Mouse (Mus musculus): ENCODE measurements around the gene Pla2g2e. TPM values are rescaled to one million over a fixed set of nuclear protein-coding genes. Genes with fewer than 3 reads are reported as not detected.
"Not testable (repeated sequence)": the region's sequence is repeated elsewhere in the genome, so short reads cannot be mapped to it uniquely, and the experiment has no call there.

The Pla2g2e gene
- total RNA-seq (2014; fragmentation: Nextera tagmentation) (not detected in 2 replicates), total RNA-seq (2017) (not detected in 2 replicates)

- ATAC-seq (replicated peaks; ENCODE audit: poor library complexity, severe bottlenecking): no peak
Observed at GRCm38 (mm10) chr4:138877731-138878130, at the start of gene Pla2g2e. TSS of gene Pla2g2e (plus strand) at chr4:138877942.

DNA sequence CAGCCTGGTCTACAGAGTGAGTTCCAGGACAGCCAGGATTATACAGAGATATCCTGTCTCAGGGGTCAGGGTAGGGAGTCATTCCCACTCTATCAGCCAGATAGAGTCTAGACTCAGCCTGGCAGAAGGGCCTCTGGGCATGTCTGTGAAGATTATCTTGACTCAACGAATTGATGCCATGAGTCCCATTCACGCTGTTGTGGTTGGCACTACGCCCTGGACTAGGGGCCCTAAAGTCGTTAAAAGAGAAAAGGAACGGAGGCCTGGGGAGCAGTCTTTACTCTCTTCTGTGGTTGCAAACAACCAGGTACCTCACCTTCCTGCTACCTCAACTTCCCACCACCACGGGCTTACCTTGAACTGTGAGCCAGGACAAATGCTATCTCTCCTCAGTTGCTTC lies 37.9 kb upstream of the Pla2g2e start:
- no peak for ATAC-seq (replicated peaks; ENCODE audit: poor library complexity, severe bottlenecking)

DNA sequence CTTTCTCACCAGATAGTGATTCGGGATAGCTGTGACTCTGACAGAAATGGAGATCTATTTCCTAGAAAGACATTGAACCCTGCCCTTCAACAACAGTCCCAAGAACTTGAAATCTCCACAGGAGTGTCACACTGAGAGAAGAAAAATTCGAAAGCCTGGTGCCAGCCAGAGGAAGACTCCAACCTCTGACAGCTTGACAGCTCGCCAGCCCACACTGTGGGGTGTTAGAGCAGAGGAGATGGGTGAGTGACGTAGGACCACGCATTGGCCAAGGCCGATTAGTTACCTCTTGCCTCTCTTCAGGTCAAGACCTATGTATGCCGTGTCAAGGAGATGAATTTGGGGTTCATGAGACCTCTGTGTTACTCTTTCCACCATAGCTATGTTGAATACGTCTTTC lies 37.0 kb upstream of the Pla2g2e start:
- ATAC-seq (replicated peaks; ENCODE audit: poor library complexity, severe bottlenecking): no peak

- ATAC-seq (replicated peaks; ENCODE audit: poor library complexity, severe bottlenecking): no peak
Observed at GRCm38 (mm10) chr4:138841386-138841785, 36.4 kb upstream of the Pla2g2e start.

DNA sequence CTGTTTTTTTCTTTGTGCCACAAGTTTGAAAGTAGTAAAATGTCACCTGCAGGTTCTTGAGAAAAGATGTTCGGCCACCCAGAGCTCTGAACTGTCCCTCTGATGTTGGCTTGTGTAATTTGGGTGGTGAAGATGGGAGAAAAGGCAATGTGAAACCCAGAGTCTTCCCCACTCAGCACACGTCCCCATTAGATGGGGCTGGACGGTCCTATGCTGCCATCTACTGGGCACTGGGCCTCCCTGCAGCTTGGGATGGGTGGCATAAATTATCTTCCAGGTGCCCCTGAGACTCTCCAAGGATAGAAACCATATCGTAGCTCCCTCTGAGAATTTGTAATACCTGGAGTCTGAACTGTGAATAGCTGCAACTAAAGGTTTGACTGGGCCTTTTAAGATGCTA lies 26.3 kb upstream of the Pla2g2e start:
- ATAC-seq (replicated peaks; ENCODE audit: poor library complexity, severe bottlenecking): peak; percentile 96

DNA sequence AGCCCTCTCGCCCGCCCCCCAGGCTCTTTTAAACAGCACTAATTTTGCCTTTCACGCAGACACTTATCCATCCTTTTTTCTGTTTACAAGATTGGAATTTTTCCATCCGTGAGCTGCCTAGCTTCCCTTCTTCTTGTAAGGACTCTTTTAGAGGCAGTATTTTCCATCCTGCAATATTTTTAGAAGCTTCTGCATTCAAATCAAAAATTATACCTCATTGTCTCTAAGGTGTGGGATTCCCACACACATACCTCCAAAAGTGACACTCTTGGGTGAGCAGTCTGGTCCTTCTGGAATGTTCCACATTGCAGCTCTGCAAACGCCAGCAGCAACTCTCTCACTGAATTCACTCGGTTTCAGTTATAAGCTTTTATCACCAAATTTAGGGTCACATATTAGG lies 24.8 kb upstream of the Pla2g2e start:
- ATAC-seq (replicated peaks; ENCODE audit: poor library complexity, severe bottlenecking): no peak

- no peak for ATAC-seq (replicated peaks; ENCODE audit: poor library complexity, severe bottlenecking)
Observed at GRCm38 (mm10) chr4:138855092-138855632, 22.6 kb upstream of the Pla2g2e start.

GRCm38 (mm10) chr4:138856491-138856890 lies 21.3 kb upstream of the Pla2g2e start:
- peak; percentile 91 for ATAC-seq (replicated peaks; ENCODE audit: poor library complexity, severe bottlenecking)

DNA sequence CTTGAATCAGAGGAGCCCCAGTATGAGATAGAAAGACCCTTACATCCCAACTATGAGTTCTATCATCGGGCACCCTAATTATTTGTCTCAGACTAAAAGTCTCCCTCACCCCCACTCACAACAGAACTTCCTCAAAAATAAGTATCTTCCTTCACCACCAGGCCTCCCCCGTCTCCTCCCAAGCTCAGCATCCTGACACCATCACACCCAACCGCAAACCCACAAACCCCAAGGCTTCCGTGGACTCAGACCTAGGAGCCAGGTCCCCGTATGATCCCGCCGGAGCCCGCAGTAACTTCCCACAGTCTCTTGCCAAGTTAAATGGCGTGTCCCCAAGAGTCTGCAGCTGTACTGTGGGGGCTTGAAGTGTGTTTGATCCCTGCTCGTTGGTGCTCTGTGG lies 20.2 kb upstream of the Pla2g2e start:
- peak; percentile 56 for ATAC-seq (replicated peaks; ENCODE audit: poor library complexity, severe bottlenecking)

DNA sequence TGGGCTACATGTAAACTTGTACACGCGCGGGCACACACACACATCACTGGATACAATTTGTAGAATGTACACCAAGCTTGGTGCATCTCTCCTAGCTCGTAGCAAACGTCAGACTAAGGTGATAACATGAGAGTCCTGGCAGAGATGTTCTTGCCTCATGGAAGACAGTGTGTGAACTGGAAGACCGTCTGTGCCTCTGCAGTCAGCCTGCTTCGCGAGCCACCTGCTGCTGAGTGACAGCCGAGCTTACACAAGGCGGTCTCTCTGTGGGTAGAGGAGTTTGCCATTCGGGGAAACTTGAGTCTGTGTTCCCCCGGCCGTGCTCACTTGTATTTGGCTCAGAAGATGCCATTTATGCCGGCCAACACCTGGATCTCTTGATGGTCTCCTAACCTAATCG lies 19.3 kb upstream of the Pla2g2e start:
- no peak for ATAC-seq (replicated peaks; ENCODE audit: poor library complexity, severe bottlenecking)

- ATAC-seq (replicated peaks; ENCODE audit: poor library complexity, severe bottlenecking): no peak
Observed at GRCm38 (mm10) chr4:138859245-138859644, 18.5 kb upstream of the Pla2g2e start.

DNA sequence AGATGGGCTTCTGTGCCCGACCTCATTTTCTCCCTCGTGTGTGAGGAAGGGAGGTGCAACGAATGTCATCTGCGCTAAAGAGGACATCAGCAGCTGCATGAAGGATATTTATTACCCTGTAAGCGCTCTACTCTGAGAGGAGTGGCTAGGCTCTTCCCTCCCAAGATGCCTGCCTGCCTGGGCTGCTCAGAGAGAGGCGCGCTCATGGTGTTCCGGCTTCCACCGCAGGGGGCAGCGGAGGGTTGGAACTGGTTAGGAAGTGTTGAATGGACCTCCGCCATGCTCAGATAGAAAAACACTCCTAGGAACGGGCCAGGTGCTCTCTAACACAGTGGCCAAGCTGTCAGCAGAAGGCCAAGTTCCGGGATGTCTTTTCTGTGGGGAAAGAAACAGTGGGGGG lies 18.0 kb upstream of the Pla2g2e start:
- ATAC-seq (replicated peaks; ENCODE audit: poor library complexity, severe bottlenecking): peak; percentile 51; the same call in 1 of the 2 replicates

- no peak for ATAC-seq (replicated peaks; ENCODE audit: poor library complexity, severe bottlenecking)
Observed at GRCm38 (mm10) chr4:138863344-138863998, 14.3 kb upstream of the Pla2g2e start, which contains the start of gene Pla2g5. TSS of gene Pla2g5 (minus strand) at chr4:138863482.

- ATAC-seq (replicated peaks; ENCODE audit: poor library complexity, severe bottlenecking): no peak
Observed at GRCm38 (mm10) chr4:138865092-138865491, 12.7 kb upstream of the Pla2g2e start.

- no peak for ATAC-seq (replicated peaks; ENCODE audit: poor library complexity, severe bottlenecking)
Observed at GRCm38 (mm10) chr4:138865991-138866390, 11.8 kb upstream of the Pla2g2e start.

DNA sequence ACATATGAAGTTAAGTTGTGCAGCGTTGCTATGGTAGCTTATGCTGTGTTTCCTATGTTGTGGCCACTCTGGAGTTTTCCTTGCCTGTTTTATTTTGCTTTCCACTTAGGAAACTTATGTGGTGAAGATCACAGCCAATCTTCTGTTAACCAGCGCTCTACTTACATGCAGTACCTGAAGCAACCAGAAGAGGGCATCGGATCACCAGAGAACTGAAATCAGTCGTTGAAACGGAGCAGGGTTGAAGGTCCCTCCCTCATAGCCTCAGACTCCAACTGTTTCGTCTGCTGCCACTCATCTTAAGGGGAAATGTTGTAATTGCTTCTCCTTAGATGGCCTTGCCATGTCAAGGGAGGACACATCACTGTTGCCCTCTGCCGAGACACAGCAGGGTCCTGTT lies 11.3 kb upstream of the Pla2g2e start:
- ATAC-seq (replicated peaks; ENCODE audit: poor library complexity, severe bottlenecking): peak; percentile 88

- ATAC-seq (replicated peaks; ENCODE audit: poor library complexity, severe bottlenecking): no peak
Observed at GRCm38 (mm10) chr4:138868666-138869065, 9.1 kb upstream of the Pla2g2e start.

DNA sequence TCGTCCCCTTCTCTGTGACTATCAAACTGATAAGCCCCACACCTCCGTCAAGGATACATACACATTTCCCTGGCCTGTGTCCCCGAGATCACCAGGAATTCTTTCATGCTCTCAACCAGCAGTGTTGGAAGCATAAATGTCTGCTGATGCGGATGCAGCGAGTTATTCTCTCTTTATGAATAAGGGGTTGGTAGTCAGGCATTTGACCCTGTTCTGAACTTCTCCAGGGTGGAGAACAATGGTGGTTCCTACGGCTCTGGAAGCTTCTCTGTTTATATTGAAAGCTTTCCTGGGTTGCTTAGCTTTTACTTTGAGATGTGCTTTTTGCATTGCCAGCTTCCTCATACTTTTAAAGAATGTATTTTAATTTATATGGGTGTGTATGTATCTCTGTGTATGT lies 3.9 kb upstream of the Pla2g2e start, which contains the start of gene Gm13030:
Gm13030 (minus strand) TSS at position 101 of the 400 bp plus-strand sequence.
- ATAC-seq (replicated peaks; ENCODE audit: poor library complexity, severe bottlenecking): no peak

- not testable (repeated sequence) for ATAC-seq (replicated peaks; ENCODE audit: poor library complexity, severe bottlenecking)
Observed at GRCm38 (mm10) chr4:138875275-138875674, 2.5 kb upstream of the Pla2g2e start.

DNA sequence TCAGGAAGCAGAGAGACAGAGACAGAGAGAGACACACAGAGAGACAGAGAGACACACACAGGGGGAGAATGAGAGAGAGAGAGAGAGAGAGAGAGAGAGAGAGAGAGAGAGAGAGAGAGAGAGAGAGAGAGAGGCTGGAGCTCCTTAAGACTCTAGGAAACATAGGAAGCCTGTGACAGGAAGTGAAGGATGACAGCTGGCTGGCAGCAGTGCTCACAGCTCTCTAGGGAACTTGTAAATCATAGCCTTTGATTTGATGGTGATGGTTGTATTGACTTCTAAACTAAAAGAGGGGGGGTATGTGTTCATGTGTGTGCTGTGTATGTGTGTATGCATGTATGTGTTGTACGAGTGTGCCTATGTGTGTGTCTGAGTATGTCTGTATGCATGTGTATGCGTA lies 1.8 kb upstream of the Pla2g2e start:
- ATAC-seq (replicated peaks; ENCODE audit: poor library complexity, severe bottlenecking): no peak

GRCm38 (mm10) chr4:138878783-138879182 lies 1.0 kb downstream of the Pla2g2e start:
- ATAC-seq (replicated peaks; ENCODE audit: poor library complexity, severe bottlenecking): no peak

DNA sequence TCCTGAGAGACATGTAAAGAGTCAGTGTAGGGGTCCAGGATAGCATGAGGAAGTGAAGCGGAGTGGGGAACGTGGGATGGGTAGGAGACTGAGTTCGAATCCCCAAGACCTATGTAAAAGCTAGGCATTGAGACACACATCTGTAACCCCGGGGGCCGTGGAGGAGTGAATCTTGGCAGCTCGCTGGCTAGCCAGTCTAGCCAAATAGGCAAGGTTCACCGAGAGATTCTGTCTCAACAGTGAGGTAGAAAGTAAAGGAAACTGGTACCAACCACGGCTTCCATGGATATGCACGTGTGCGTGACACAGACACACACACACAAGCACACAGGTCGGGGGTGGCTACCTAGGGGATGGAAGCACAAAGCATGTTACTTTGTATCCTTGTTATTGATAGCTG lies 2.1 kb downstream of the Pla2g2e start:
- no peak for ATAC-seq (replicated peaks; ENCODE audit: poor library complexity, severe bottlenecking)
